Mouse (Mus musculus) gastrocnemius, adult 18-20 months (tissue): ENCODE measurements around the gene Mmp23. TPM values are rescaled to one million over a fixed set of nuclear protein-coding genes. Genes with fewer than 3 reads are reported as not detected.
"Not testable (repeated sequence)": the region's sequence is repeated elsewhere in the genome, so short reads cannot be mapped to it uniquely, and the experiment has no call there.

Experiments
- DNase-seq: peaks from one replicate; pipeline ENCODE4 v3.0.0; 2021; ENCODE audit warnings: low spot score
- total RNA-seq, 2 experiments: library from RNA; stranded (reverse); gene quantifications; 2 replicates each; pipeline ENCODE4 v1.2.3; 2021

Mmp23 gene
- total RNA-seq, 2 experiments from 2014 or later, result 0.53 to 1.8 TPM

DNA sequence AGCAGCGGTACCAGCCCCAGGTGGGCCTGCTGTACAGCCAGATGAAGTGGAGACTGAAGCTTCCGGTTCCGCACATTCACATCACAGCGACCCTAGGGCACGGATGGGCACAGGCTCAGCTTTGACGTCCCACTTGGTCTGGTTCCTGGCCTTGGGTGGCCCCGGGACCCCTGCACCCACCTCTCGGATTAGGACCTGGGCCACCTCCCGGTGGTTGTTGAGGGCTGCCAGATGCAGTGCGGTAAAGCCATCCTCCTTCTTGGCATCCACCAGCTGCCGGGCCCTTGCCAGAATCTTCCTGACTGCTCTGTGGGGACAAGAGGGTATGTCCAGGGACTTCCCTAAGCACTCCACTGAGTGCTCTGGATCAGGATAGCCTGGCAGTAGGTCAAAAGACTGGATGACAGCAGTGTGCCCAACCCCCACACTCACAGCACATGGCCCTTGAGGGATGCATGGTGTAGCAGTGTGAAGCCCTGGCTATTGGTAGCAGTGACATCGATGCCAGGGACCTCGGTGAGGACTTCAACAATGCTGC, 3.1 kb upstream of the Mmp23 start:
- no peak for DNase-seq

DNA sequence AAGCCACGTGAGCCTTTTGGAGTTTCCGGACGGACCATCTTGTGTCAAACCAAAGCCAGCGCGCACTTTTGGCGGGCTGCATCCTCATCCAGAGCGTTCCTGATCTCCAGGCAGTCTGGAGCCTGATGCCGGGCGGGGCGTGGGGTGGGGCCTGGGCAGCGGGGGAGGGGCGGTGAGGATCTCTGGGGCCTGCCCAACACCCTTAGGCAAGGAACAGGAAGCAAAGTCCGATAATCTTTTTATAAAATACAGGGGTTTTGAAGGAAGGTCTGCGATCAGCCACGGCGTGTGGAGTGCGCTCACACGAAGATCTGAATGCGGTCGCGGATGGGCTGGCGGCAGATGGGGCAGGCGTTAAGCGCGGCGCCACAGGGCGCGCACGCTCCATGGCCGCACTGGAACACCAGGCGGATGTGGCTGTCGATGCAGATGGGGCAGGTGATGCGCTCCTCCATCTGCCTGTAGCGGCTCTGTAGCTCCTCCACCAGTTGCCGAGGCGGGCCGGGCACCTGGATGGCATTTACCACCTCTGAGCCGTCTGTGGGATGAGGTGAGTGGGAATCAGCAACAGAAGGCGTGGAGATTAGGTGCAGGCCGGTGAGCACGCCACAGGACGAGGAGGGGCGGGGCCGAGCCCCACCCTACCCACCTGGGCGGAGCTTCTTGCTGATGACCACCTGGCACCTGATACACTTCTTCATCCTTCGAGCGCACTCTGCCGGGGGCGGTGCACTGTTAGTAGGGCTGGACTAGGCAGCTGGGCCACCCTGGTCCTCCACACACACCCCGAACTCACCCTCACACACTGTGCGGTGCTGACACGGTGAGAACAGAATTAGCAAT, 1.5 kb upstream of the Mmp23 start:
- no peak for DNase-seq

DNA sequence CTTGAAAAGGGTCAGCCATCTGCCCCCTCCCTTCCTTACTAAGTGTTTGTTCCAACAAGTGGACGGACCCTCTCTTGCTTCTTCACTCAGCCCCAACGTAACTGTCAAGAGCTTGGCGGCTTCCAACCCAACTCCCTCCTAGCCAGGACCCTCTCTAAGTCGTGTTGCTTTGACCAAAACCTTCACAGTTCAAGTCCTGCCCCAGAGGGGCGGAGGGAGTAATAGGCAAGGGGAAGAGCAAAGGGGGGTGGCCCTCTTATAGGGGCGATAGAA, 935 bp upstream of the Mmp23 start:
- DNase-seq, result no peak

DNA sequence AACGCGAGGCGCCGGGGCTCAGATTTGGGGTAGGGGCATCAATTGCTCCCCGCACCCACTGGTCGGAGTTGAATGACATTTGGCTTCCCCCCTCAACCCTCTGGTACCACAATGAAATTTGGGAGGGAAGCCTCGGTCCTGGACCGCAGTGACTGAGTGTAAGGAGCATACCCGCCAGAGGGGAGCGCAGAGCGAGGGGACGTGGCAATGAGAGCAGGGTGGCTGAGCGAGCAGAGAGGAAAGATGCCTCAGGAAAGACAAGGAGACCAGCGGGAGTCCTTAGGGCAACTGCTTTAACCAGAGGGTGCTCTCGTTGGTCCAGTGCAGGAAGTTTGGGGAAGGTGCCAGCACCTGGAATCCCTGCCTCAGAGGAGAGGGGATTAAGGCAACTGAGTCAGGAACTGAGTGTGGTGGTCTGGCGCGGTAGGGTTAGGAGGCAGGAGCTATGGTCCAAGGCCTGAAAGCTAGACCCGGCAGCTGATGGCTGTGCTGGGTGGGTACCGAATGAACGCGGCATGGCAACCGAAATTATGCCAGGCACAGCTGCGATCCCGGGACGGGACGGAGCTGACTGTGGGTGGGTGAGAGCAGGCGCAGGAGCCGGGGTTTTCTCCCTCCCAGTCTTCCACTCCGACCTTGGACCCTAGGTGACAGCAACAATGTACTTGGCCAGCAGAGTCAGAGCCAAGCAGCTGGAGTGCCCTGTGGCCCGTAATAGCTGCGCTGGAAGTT, 433 bp upstream of the Mmp23 start:
- no peak for DNase-seq

DNA sequence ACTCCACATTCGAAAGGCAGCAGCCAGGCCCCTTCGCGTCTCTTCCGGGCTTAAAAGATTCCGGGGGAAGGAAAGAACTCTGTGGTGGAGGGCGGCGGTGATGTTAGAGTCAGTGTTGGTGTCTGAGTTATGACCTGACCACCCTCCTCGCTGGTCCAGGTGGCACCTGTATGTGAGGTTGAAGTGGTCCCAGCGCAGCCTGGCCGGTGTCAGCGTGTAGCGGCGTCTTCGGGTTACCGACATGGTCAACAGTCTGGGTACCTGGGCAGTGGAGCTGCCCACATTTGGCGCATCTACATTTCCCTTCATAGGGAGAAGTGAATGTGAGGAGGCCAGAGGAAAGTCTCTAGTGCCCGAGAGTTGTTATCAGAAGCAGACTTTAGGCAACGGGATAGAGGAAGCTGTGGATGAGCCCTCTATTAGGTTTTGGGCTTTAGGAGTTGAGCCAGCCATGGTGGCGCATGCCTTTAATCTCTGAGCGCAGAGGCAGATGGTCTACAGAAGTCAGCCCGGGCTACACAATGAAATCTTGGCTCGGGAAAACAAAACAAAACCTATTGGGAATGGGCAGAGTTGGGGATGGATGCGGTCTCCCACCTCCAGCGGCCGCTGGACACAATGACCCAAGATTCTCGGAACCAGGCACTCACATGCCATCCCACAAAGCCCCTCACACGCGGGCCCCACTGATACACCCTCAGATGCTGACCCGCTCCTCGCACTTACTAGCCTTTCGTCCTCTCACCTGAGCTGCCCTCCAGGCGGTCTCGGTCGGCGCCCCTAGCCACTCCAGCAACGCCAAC, 700 bp downstream of the Mmp23 start:
- DNase-seq, result no peak

DNA sequence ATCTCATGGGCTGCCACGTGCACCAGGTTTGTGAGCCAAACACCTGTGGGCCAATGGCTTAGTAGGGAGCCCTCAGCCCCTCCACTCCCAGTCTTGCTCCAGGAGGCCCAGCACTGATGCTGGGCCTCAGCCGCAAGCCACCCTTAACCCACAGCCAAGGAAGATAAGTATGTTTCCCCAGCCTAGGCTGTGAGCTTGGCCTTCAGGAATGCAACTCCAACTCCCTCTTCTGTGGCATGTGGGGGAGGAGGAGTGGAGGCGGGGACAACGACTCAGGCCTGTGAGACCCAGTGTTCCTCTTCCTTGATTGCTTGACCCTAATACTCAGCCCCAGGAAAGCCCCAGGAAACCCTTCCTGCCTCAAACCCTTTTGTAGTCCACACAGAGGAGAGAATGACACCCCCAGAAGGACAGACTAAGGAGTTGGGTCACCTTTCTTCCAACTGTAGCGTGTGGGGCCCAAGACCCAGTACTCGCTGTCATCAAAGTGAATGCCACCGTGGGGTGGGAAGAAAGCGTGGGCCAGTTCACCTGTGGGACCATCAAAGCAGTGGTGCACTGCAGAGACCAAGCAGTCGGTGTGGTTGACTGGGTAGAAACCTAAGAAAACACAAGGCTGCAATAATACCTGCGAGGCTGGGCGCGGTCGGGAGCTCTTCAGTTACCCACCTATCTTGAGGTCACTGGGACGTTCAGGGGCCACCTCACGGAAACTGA, 1.5 kb downstream of the Mmp23 start:
- no peak for DNase-seq

DNA sequence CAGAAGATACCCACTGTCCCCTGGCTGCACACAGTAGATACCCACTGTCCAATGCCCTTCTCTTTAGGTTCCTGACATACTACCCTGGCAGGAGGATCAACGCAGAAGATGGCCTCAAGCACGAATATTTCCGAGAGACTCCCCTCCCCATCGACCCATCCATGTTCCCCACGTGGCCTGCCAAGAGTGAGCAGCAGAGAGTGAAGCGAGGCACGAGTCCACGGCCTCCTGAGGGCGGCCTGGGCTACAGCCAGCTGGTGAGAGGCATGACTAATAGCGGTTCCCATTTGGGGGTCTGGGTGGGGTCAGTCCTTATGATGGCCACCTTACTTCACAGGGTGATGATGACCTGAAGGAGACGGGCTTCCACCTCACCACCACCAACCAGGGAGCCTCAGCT, 3.8 kb downstream of the Mmp23 start:
- DNase-seq, result no peak

DNA sequence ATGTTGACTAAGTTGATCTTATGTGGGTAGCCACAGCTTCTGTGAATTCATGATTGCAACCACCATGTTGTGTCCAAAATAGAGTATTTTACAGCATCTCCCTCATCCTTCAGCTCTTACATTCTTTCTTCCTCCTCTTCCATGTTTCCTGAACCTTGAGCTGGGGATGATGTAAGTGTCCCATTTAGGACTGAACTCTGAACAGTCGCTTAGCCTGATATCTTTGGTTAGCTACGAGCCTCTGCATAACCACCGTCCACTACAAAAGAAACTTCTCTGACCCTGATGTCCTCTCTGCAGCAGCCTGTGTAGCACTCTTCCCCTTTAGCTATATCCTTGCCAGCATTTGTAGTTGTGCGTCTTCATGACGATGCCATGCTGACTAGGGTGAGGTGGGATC, 7.5 kb downstream of the Mmp23 start:
- DNase-seq, result no peak

DNA sequence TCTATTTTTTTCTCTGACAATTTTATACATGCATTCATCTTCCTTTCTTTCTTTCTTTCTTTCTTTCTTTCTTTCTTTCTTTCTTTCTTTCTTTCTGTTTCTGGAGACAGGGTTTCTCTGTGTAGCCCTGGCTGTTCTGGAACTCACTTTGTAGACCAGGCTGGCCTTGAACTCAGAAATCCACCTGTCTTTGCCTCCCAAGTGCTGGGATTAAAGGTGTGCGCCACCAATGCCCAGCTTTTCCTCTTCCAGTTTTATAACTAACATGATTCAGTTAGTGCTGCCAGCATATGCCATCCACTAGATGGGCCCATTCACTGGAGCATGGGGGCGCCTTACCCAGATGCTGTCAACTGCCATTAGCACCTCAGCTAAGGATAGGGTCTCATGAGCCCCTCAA, 7.9 kb downstream of the Mmp23 start, which contains the start of gene Gm10563:
Gm10563 (minus strand) TSS at position 101 of the 400 bp plus-strand sequence.
- not testable (repeated sequence) for DNase-seq

DNA sequence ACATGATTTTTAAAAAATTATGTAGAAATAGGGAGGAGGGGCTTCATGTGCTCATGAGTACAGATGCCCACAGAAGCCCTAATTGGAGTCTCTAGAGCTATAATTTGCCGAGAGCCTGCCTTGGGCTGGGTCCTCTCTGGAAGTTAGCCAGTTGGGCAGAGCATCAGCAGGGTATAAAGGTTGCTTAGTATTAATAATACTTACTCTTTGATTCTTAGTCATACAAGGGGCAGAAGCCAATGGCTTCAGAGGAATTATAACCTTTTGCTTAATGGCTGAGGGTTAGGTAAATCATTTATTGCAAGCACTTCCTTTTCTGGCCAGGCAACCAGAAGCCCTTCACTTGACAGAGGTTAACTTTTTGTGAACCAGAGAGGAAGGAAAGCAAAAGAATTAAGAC, 9.7 kb downstream of the Mmp23 start:
- DNase-seq, result no peak

DNA sequence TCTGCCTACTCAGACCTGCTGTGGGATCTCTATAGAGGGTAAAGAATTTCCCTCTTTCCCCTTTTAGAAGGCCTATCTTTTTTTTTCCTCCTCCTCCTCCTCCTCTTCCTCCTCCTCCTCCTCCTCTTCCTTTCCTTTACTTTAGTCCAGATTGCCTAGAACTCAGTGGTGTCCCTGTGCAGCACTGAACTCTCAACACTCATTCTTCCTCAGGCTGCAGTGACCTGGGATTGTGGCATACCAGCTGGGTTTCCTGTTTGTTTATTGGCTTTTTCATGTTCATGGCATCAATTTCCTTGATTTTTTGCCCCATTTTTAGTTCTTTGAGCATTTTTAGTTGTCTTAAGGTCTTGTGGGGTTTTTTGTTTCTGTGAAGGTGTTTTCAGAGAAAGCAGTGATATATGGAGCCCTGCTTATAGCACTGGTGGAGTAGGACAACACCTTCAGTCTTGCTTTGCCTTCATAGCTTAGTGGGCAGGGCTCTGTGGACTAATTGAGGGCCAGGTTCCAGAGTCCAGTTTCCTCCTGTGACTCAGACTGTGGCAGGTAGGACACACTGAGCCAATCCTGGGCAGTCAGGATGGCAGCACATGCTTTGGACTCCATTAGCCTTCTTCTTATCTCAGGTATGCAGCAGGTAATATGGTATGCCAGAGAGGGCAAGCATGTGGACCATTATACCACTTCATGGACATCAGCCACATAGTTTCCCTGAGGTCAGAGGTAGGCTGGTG, 17.3 kb downstream of the Mmp23 start:
- no peak for DNase-seq

DNA sequence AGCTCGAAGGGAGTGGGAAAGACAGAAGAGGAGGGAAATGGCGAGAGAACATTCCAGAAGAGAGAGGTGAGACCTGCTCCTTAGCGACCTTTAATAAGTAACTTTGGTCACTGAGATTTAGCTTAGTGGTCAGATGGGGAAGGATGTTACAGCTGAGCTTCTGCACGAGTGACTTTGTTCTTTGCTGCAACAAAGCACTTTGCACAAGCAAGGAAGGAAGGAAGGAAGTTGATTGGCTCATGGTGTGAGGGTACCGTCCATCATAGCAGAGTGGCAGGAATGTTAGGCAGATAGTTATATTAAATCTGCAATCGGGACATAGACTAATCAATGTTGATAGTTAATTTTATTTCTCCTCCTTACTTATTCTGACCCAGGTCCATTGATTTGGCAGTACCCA, 22.9 kb downstream of the Mmp23 start:
- no peak for DNase-seq

DNA sequence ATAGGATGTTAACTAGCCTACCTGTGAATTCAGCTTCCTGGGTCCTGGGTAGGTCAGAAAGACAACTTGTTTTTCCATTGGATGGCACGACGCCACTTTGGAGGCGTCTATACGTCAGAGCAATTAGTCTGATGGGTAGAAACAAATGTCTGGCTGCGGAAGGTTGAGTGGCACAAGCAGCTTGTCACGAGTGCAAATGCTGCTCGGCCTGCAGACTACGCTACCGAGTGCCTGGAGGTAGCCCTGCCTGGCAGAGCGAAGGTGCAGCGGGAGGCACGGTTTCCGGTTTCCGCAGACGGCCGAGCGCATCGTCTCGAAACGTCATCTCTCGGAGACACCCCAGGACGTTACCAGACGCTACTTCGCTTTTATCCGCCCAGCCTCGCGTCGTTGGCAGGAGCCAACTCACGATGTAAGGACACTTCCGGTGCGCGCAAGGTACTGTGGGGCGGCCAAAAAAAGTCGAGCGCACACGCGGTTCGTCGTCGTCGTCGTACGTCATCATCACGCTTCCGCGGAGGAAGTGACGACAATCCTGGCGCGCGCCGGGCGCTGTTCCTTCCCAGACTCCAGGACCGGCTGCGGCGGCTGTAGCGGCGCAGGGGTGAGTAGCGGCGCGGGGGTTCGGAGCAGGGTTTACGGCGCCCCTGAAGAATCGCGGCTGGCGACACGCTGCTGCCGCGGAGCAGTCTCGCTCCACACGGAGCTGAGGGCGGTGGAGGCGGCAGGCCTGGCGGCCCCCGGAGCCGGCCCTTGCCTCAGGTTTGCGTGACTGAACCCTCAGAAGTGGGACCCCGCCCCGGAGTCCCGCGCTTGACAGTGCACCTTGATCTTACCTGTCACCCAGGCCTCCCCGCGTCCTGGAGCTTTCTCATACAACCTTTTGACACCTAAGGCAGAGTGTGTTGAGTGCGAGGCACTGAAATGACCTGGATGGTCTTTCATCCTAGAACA, 28.6 kb downstream of the Mmp23 start, which contains the start of gene Cdk11b:
Cdk11b (plus strand) TSS at position 517 of the 954 bp plus-strand sequence.
- DNase-seq, result peak; percentile 97

DNA sequence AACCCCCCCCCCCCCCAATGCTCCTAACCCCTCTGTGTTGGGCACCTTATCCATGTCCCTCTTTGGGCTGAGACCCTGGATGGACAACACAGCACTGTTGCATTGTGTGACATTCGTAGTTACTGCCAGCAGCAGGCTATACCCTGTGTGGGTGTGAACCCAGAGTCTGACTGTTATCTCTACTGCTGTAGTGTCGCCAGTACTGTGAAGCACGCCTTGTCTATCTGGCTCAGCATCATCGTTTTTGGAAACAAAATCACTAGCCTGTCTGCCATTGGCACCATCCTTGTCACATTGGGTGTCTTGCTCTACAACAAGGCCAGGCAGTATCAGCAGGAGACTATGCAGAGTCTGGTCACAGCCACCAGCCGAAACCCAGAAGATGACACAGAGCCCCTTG, 34.9 kb downstream of the Mmp23 start:
- no peak for DNase-seq

DNA sequence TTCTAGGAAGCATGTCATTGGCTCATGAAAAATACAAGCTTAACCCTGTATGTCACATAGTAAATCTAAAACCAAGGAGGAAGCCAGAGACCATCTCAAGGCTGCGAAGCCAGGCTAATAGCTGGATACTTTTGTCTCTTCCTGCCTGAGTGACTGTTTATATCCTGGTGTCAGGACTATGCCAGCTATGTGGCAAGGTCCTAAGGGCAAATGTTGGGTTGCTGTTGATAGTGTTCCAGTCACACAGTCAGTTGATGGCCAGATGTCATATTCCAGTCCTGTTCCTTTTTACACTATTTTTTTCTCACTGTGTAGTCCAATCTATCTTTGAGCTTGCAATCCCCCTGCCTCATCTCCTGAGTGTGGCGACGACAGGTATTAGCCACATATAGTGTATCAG, 39.9 kb downstream of the Mmp23 start:
- DNase-seq, result no peak

DNA sequence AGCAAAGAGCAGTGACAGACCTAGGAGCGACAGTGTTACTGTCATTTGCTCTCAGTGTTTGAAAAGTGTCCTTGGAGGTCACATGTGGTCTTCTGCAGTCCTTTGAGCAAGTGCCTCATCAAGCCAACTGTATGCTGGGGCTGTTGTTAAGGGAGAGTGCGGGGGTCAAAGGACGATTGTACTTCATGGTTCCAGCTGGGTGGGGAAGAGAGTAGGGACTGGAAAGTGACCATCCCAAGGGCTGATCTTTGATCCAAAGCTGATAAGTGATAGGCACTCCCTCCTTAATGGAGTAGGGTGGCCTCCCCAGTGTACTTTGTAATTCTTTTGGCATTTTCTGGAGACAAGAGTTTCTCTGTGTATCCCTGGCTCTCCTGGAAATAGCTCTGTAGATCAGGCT, 41.3 kb downstream of the Mmp23 start:
- no peak for DNase-seq

DNA sequence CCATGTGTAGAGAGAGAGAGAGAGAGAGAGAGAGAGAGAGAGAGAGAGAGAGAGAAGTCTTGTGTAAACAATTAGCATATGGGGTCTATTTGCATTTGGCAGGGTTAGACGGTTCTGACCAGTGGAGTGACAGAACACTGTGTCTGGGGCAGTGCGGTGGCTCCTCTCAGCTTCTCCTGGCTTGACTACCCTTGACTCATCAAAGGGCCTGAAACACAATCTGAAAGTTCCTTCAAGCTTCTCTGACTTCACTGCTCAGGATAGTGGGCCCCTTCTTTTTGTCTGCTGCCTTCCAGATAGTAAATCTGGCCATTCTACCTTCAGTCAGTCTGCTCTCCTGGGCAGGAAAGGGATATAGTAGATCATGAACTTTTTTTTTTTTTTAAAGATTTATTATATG, 46.4 kb downstream of the Mmp23 start:
- no peak for DNase-seq

DNA sequence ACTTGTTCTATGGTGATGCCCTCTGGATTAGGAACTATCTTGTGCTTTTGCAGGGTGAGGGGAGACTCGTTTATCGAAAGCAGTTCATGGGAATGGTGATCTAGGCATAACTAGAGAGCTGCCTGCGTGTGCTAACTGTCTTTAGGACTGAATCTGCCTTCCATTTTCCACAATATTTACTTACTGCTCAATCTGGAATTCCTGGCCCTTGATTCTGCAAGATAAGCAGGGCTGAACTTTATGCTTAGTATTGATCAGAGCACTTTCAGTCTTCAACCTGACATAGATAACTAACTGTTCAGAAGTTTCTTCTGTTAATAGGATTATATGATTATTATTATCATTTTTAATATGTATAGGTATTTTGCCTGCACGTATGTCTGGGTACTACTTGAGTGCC, 48.1 kb downstream of the Mmp23 start:
- no peak for DNase-seq

DNA sequence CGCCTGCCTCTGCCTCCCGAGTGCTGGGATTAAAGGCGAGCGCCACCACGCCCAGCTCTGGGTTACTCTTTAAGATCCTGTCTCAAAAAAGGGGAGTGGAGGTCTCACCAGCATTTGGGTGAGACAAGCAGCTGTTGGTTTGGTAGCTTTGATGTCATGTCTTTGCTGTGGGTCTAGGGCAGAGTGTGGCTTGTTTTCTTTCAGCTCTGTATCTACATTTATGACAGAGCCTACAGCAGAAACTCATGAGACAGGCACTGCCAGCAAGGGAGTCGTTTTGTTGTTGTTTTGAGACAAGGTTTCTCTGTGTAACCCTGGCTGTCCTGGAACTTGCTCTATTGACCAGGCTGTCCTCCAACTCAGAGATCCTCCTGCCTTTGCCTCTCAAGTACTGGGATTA, 49.4 kb downstream of the Mmp23 start:
- DNase-seq, result no peak
